7 mouse cellular contexts compared by ENCODE assay signal in the genomic region with DNA sequence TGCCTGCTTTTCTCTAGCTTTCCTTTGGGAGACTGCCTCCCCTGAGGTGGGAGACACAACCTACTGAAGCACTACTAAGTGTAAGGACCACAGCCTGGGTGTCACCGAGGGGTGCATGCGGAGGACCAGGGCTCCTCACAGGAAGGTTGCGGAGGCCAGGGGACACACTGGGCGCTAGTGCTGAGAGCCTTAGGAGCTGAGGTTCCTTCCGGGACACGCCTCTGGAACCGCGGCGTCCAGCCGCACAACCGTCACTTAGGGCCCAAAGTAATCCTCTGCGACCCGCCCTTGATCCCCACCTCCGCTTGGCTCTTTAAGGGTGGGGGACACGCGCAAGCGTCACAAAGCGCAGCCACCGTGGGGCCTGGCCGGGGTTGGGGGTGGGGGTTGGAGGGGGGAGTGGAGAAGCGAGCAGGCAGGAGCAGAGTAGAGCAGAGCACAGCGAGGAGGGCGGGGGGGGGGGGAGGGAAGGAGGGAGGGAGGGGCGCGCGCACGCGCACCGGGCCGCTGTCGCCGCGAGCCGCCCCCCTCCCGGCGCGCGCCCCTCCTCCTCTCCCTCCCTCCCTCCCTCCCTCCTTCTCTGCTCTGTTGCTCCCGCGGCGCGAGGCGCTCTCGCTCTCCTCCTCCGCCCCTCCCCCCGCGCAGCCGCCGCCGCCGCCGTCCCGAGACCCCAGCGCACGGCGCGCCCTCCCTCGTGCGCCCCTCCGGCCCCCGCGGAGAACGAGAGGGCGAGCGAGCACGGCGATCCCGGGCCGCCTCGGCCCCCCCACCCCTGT. TPM values are rescaled to one million over a fixed set of nuclear protein-coding genes. Genes with fewer than 3 reads are reported as not detected.
DNase-seq lines count a peak whose midpoint lies in the region; ATAC-seq lines count a peak whose summit lies in the region.

No protein-coding gene starts in this region.

- peak overlapping the region; percentile 85 for H3K4me2 ChIP-seq in intestine, embryonic 16.5 days (ENCODE audit: low read depth, low read length)
- H3K4me2 ChIP-seq in limb, embryonic 11.5 days (ENCODE audit: low read depth, severe bottlenecking): peak overlapping the region; percentile 57
- H3K4me2 ChIP-seq in midbrain, embryonic 13.5 days (replicated peaks): peak overlapping the region; percentile 72

- DNase-seq in adrenal gland, adult 2 months: peak; percentile 89
- DNase-seq in embryo, embryonic 11 days: peak; percentile 94
- DNase-seq in gastrocnemius, postnatal 36 days: peak; percentile 59 to 73
- DNase-seq in limb, embryonic 11.5 days (ENCODE audit: low spot score): peak; percentile 90
- peak; percentile 67 for DNase-seq in spleen, adult 12 weeks (ENCODE audit: low spot score)

- no peaks in the 10 kb centered on the region for H3K36me3 ChIP-seq in intestine, embryonic 16.5 days (ENCODE audit: control insufficient read depth, insufficient read depth, low read length)
- H3K36me3 ChIP-seq in limb, embryonic 11.5 days (ENCODE audit: control insufficient read depth, insufficient read depth, low read length): peaks cover 8% of the 10 kb centered on the region
- peaks cover 10% of the 10 kb centered on the region; the same call in 1 of the 2 replicates for H3K36me3 ChIP-seq in midbrain, embryonic 13.5 days

- H3K27ac ChIP-seq in intestine, embryonic 16.5 days (ENCODE audit: low read length): peak overlapping the region; percentile 97
- peak overlapping the region; percentile 99 for H3K27ac ChIP-seq in limb, embryonic 11.5 days (replicated peaks; ENCODE audit: low read depth, low read length)
- peak overlapping the region; percentile 100 for H3K27ac ChIP-seq in midbrain, embryonic 13.5 days

- peaks cover 7% of the 10 kb centered on the region for H3K4me1 ChIP-seq in intestine, embryonic 16.5 days (ENCODE audit: control insufficient read depth, insufficient read depth, low read length)
- H3K4me1 ChIP-seq in limb, embryonic 11.5 days (ENCODE audit: control insufficient read depth, insufficient read depth, low read length): no peaks in the 10 kb centered on the region; the same call in 1 of the 2 replicates
- H3K4me1 ChIP-seq in midbrain, embryonic 13.5 days (replicated peaks): peaks cover 26% of the 10 kb centered on the region

- peak overlapping the region; percentile 98 for H3K4me3 ChIP-seq in intestine, embryonic 16.5 days (ENCODE audit: low read length)
- peak overlapping the region; percentile 89 for H3K4me3 ChIP-seq in limb, embryonic 11.5 days (ENCODE audit: low read depth, low read length)
- peak overlapping the region; percentile 94 for H3K4me3 ChIP-seq in midbrain, embryonic 13.5 days (replicated peaks)

- peak; percentile 95 for ATAC-seq in intestine, embryonic 16.5 days
- peak; percentile 96 for ATAC-seq in limb, embryonic 11.5 days (ENCODE audit: insufficient number of reproducible peaks, low FRiP score, low TSS enrichment, low read depth)
- ATAC-seq in midbrain, embryonic 13.5 days: peak; percentile 95

- intact Hi-C loops in gastrocnemius, postnatal 36 days (cut with DNase I): loop anchor here (10.0 kb wide), 1 partner anchor 250 kb away; no protein-coding TSS in a partner anchor

- H3K27me3 ChIP-seq in intestine, embryonic 16.5 days (replicated peaks; ENCODE audit: control insufficient read depth, insufficient read depth, low read length): no peaks in the 10 kb centered on the region
- H3K27me3 ChIP-seq in limb, embryonic 11.5 days (ENCODE audit: control insufficient read depth, insufficient read depth, low read length): no peaks in the 10 kb centered on the region
- H3K27me3 ChIP-seq in midbrain, embryonic 13.5 days: 0 out of 2 replicates have a peak, but pooled peaks cover 4% of the 10 kb centered on the region

- under 1% methylated on average over 39 of the region's 70 CpGs for WGBS in intestine, embryonic 16.5 days
- under 1% methylated on average over 26 of the region's 70 CpGs for WGBS in limb, embryonic 11.5 days
- WGBS in midbrain, embryonic 13.5 days: under 1% methylated on average over 31 of the region's 70 CpGs

- peak overlapping the region; percentile 96 for H3K9ac ChIP-seq in intestine, embryonic 16.5 days (ENCODE audit: low read depth, low read length)
- H3K9ac ChIP-seq in limb, embryonic 11.5 days (ENCODE audit: low read length): peak overlapping the region; percentile 88
- H3K9ac ChIP-seq in midbrain, embryonic 13.5 days (replicated peaks): peak overlapping the region; percentile 99

- H3K9me3 ChIP-seq in intestine, embryonic 16.5 days (ENCODE audit: control insufficient read depth, low read length): no peaks in the 10 kb centered on the region
- H3K9me3 ChIP-seq in limb, embryonic 11.5 days (ENCODE audit: control insufficient read depth, low read length): no peaks in the 10 kb centered on the region
- no peaks in the 10 kb centered on the region for H3K9me3 ChIP-seq in midbrain, embryonic 13.5 days

RNA-seq across cellular contexts. Expression of a gene that starts 0.4 kb away (rescaled TPM):
- total RNA-seq in adrenal gland, adult 2 months (2021): 100 to 1,000 TPM in 1 of 2 experiments, 10 to 100 TPM in 1; 94.6 to 105 TPM
- 32.7 and 45.5 TPM in 2 replicates for polyA plus RNA-seq in adrenal gland, adult 2 months (2012; rRNA removed)
- total RNA-seq in gastrocnemius, postnatal 36 days (2021): 100 to 1,000 TPM; 122 to 145 TPM
- 53.5 and 65.4 TPM in 2 replicates for polyA plus RNA-seq in intestine, embryonic 16.5 days (2015; fragmentation: Nextera tagmentation; extraction: Ambion mirVana)
- 109 and 114 TPM in 2 replicates for polyA plus RNA-seq in limb, embryonic 11.5 days (2014; fragmentation: Nextera tagmentation; extraction: Ambion mirVana)
- 76.5 and 87.8 TPM in 2 replicates for polyA plus RNA-seq in midbrain, embryonic 13.5 days (2015; fragmentation: Nextera tagmentation; extraction: Ambion mirVana)

RNA-seq across cellular contexts. Expression of a gene that starts 10.9 kb away (rescaled TPM):
- total RNA-seq in adrenal gland, adult 2 months (2021): 10 to 100 TPM; 58.1 to 59.3 TPM
- polyA plus RNA-seq in adrenal gland, adult 2 months (2012; rRNA removed): 66.5 and 89.8 TPM in 2 replicates
- total RNA-seq in gastrocnemius, postnatal 36 days (2021): 10 to 100 TPM; 13.9 to 15.4 TPM
- polyA plus RNA-seq in intestine, embryonic 16.5 days (2015; fragmentation: Nextera tagmentation; extraction: Ambion mirVana): 20.0 and 21.8 TPM in 2 replicates
- 27.1 and 28.4 TPM in 2 replicates for polyA plus RNA-seq in limb, embryonic 11.5 days (2014; fragmentation: Nextera tagmentation; extraction: Ambion mirVana)
- polyA plus RNA-seq in midbrain, embryonic 13.5 days (2015; fragmentation: Nextera tagmentation; extraction: Ambion mirVana): 28.1 and 28.7 TPM in 2 replicates

RNA-seq across cellular contexts. Expression of a gene that starts 37.1 kb away (rescaled TPM):
- under 1 TPM in 1 of 2 experiments, not detected in 1; 0.28 TPM for total RNA-seq in adrenal gland, adult 2 months (2021)
- polyA plus RNA-seq in adrenal gland, adult 2 months (2012; rRNA removed): 0.22 and 0.40 TPM in 2 replicates
- not detected for total RNA-seq in gastrocnemius, postnatal 36 days (2021)
- polyA plus RNA-seq in intestine, embryonic 16.5 days (2015; fragmentation: Nextera tagmentation; extraction: Ambion mirVana): 4.4 and 4.5 TPM in 2 replicates
- 1.2 and 1.6 TPM in 2 replicates for polyA plus RNA-seq in limb, embryonic 11.5 days (2014; fragmentation: Nextera tagmentation; extraction: Ambion mirVana)
- 0.08 and 0.18 TPM in 2 replicates for polyA plus RNA-seq in midbrain, embryonic 13.5 days (2015; fragmentation: Nextera tagmentation; extraction: Ambion mirVana)

Comparison
In these comparisons a context has a peak if more than half of its experiments do, and no peak if none do; other contexts are left out.
1. Peak in every context shown above with its lines: DNase-seq, ATAC-seq, H3K4me3 ChIP-seq and H3K27ac ChIP-seq.